Mouse (Mus musculus): ENCODE data around the gene Ahr.

DNA sequence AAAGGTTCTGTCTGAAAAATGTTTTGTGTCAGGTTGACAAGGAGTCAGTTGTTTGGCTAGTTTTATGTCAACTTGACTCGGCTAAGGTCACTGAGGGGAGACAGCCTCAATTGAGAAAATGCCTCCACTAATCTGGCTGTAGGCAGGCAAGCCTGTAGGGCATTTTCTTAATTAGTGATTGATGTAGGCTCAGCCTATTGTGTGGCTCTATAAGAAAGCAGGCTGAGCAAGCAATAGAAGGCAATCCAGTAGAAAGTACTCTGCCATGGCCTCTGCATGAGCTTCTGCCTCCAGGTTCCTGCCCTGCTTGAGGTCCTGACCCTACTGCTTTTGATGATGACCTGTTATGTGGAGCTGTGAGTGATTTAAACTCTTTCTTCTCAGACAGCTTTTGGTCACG, 33.4 kb downstream of the Ahr start:
- no peak for TF ChIP-seq CTCF (IDR thresholded peaks at IDR 0.05)
- no peak for TF ChIP-seq POLR2A (IDR thresholded peaks at IDR 0.05; ENCODE audit: insufficient read depth, low read depth, low read length)

All from heart, adult 2 months (tissue).